Comparison of ENCODE assay signal across 8 mouse cellular contexts in genomic region chr4:88550161-88550945, GRCm38 (mm10). TPM values are rescaled to one million over a fixed set of nuclear protein-coding genes. Genes with fewer than 3 reads are reported as not detected.
DNase-seq lines count a peak whose midpoint lies in the region; ATAC-seq lines count a peak whose summit lies in the region.

No protein-coding gene starts in this region.

- H3K27me3 ChIP-seq in hindbrain, embryonic 13.5 days, result no peaks in the 10 kb centered on the region

- DNase-seq in T-cell, adult 2 months (ENCODE audit: low spot score), result peak; percentile 83
- peak; percentile 74 to 76 for DNase-seq in cerebellum, postnatal 14 days
- DNase-seq in frontal cortex, postnatal 14 days (ENCODE audit: low spot score in 2 of 2), result peak; percentile 21 to 49
- peak; percentile 27 to 58 for DNase-seq in layer of hippocampus, postnatal 14 days (ENCODE audit: low spot score in 2 of 2)
- peak; percentile 82 for DNase-seq in lung, postnatal 14 days
- DNase-seq in ovary, postnatal 36 days (ENCODE audit: low spot score), result peak; percentile 74
- peak; percentile 81 for DNase-seq in thymus, postnatal 14 days

- no peak for ATAC-seq in hindbrain, embryonic 13.5 days (ENCODE audit: low FRiP score)

- H3K9ac ChIP-seq in hindbrain, embryonic 13.5 days, result no peak overlapping the region

- WGBS in hindbrain, embryonic 13.5 days, result 33% methylated on average over 22 of the region's 22 CpGs

- H3K4me1 ChIP-seq in hindbrain, embryonic 13.5 days (replicated peaks), result 0 out of 2 replicates have a peak, but pooled peaks cover 4% of the 10 kb centered on the region

- no peaks in the 10 kb centered on the region for H3K36me3 ChIP-seq in hindbrain, embryonic 13.5 days

- no peaks in the 10 kb centered on the region for H3K9me3 ChIP-seq in hindbrain, embryonic 13.5 days

- peak overlapping the region; percentile 19; the same call in 1 of the 2 replicates for H3K4me3 ChIP-seq in hindbrain, embryonic 13.5 days

- H3K4me2 ChIP-seq in hindbrain, embryonic 13.5 days, result peak overlapping the region; percentile 40

- H3K27ac ChIP-seq in hindbrain, embryonic 13.5 days, result no peak overlapping the region

RNA-seq across cellular contexts. Expression of gene Ifna15, which starts 7.7 kb away (rescaled TPM):
- not detected in 2 replicates for polyA plus RNA-seq in hindbrain, embryonic 13.5 days (2015; fragmentation: Nextera tagmentation; extraction: Ambion mirVana)
- not detected for total RNA-seq in layer of hippocampus, postnatal 14 days (2021)

RNA-seq across cellular contexts. Expression of gene Ifna14, which starts 21.2 kb away (rescaled TPM):
- polyA plus RNA-seq in hindbrain, embryonic 13.5 days (2015; fragmentation: Nextera tagmentation; extraction: Ambion mirVana), result not detected in 2 replicates
- not detected for total RNA-seq in layer of hippocampus, postnatal 14 days (2021)

RNA-seq across cellular contexts. Expression of gene Ifnb1, which starts 27.8 kb away (rescaled TPM):
- not detected in 2 replicates for polyA plus RNA-seq in hindbrain, embryonic 13.5 days (2015; fragmentation: Nextera tagmentation; extraction: Ambion mirVana)
- not detected for total RNA-seq in layer of hippocampus, postnatal 14 days (2021)

RNA-seq across cellular contexts. Expression of gene Ifna9, which starts 41.8 kb away (rescaled TPM):
- polyA plus RNA-seq in hindbrain, embryonic 13.5 days (2015; fragmentation: Nextera tagmentation; extraction: Ambion mirVana), result not detected in 2 replicates
- total RNA-seq in layer of hippocampus, postnatal 14 days (2021), result not detected

RNA-seq across cellular contexts. Expression of gene Ifna12, which starts 52.8 kb away (rescaled TPM):
- polyA plus RNA-seq in hindbrain, embryonic 13.5 days (2015; fragmentation: Nextera tagmentation; extraction: Ambion mirVana), result not detected in 2 replicates
- not detected for total RNA-seq in layer of hippocampus, postnatal 14 days (2021)
